Mouse (Mus musculus) MEL (cell line): Measurements from ENCODE around the gene Fgfr3. TPM values are rescaled to one million over a fixed set of nuclear protein-coding genes. Genes with fewer than 3 reads are reported as not detected.

Experiments
- DNase-seq: peaks from one replicate; pipeline ENCODE4 v3.0.0; 2011; ENCODE audit warnings: low read depth, low spot score
- H3K27ac ChIP-seq: 2 replicates; pipeline ENCODE4 v1.5.1; 2012; ENCODE audit warnings: low read depth, mild to moderate bottlenecking, control low read depth, low read length, moderate library complexity; ENCODE audit not compliant: control insufficient read depth
- H3K27me3 ChIP-seq, 2 experiments: fragments of 150-350 bp in 1 of 2; sonication (generic) in 1 of 2; 2 replicates each; pipeline ENCODE4 v1.6.1; 2012; ENCODE audit warnings: low read length in 2 of 2, mild to moderate bottlenecking in 2 of 2, improper control_type of control experiment in 1 of 2, moderate library complexity in 1 of 2; ENCODE audit not compliant: insufficient read depth in 2 of 2, control insufficient read depth in 1 of 2
- H3K36me3 ChIP-seq, 2 experiments: 2 replicates each; pipeline ENCODE4 v1.6.1; 2012 to 2014; ENCODE audit warnings: low read length in 2 of 2, improper control_type of control experiment in 1 of 2, inconsistent platforms in 1 of 2, mild to moderate bottlenecking in 1 of 2; ENCODE audit not compliant: insufficient read depth in 2 of 2, control insufficient read depth in 1 of 2
- H3K4me1 ChIP-seq, 2 experiments: fragments of 150-350 bp in 1 of 2; sonication (generic) in 1 of 2; 2 replicates each; pipeline ENCODE4 v1.6.1; 2012; ENCODE audit warnings: low read length in 2 of 2, improper control_type of control experiment in 1 of 2, mild to moderate bottlenecking in 1 of 2; ENCODE audit not compliant: insufficient read depth in 2 of 2, control insufficient read depth in 1 of 2
- H3K4me3 ChIP-seq, 2 experiments: fragments of 150-350 bp in 1 of 2; sonication (generic) in 1 of 2; 2 replicates each; pipeline ENCODE4 v1.5.1; 2012; ENCODE audit warnings: low read depth in 2 of 2, low read length in 2 of 2, mild to moderate bottlenecking in 2 of 2, moderate library complexity in 2 of 2, control low read depth in 1 of 2, improper control_type of control experiment in 1 of 2; ENCODE audit not compliant: control insufficient read depth in 1 of 2, insufficient read depth in 1 of 2
- H3K79me2 ChIP-seq: 2 replicates; pipeline ENCODE4 v1.6.1; 2012; ENCODE audit warnings: mild to moderate bottlenecking, low read length, moderate library complexity; ENCODE audit not compliant: control insufficient read depth, poor library complexity, insufficient read depth
- H3K9ac ChIP-seq: 2 replicates; pipeline ENCODE4 v1.6.1; 2012; ENCODE audit warnings: low read depth, mild to moderate bottlenecking, control low read depth, low read length, moderate library complexity; ENCODE audit not compliant: control insufficient read depth, poor library complexity, severe bottlenecking
- H3K9me3 ChIP-seq: fragments of 150-350 bp; sonication (generic); replicated peaks from 2 replicates; pipeline ENCODE4 v1.6.1; 2012; ENCODE audit warnings: mild to moderate bottlenecking, low read length, improper control_type of control experiment, moderate library complexity; ENCODE audit not compliant: insufficient read depth
- CHD2 ChIP-seq: IDR thresholded peaks from 2 replicates; pipeline ENCODE4 v1.6.1; 2011; ENCODE audit warnings: low read length, improper control_type of control experiment
- CTCF ChIP-seq, 3 experiments: IDR thresholded peaks in 2 of 3; conservative IDR thresholded peaks in 1 of 3; 2 replicates each; pipeline ENCODE4 v1.5.1; 2011 to 2012; ENCODE audit warnings: low read length in 3 of 3, low read depth in 2 of 3, mild to moderate bottlenecking in 2 of 3, improper control_type of control experiment in 1 of 3, inconsistent platforms in 1 of 3, mixed read lengths in 1 of 3, moderate library complexity in 1 of 3; ENCODE audit not compliant: control insufficient read depth in 1 of 3, insufficient read depth in 1 of 3, poor library complexity in 1 of 3, severe bottlenecking in 1 of 3
- EP300 ChIP-seq, 2 experiments: IDR thresholded peaks; 2 replicates each; pipeline ENCODE4 v1.6.1; 2011; ENCODE audit warnings: improper control_type of control experiment in 2 of 2, low read length in 2 of 2, low read depth in 1 of 2, mild to moderate bottlenecking in 1 of 2
- GATA1 ChIP-seq: IDR thresholded peaks from 2 replicates; pipeline ENCODE4 v1.6.1; 2011; ENCODE audit warnings: low read depth, low read length, improper control_type of control experiment
- HCFC1 ChIP-seq: IDR thresholded peaks from 2 replicates; pipeline ENCODE4 v1.6.1; 2012; ENCODE audit warnings: low read depth, mild to moderate bottlenecking, inconsistent platforms, low read length, improper control_type of control experiment, moderate library complexity
- KAT2A ChIP-seq: conservative IDR thresholded peaks from 2 replicates; pipeline ENCODE4 v1.6.1; 2012; ENCODE audit warnings: low read depth, low read length, improper control_type of control experiment, inconsistent platforms
- MAFK ChIP-seq: IDR thresholded peaks from 2 replicates; pipeline ENCODE4 v1.6.1; 2011; ENCODE audit warnings: low read depth, mild to moderate bottlenecking, low read length, improper control_type of control experiment, borderline replicate concordance
- POLR2A ChIP-seq, 2 experiments: IDR thresholded peaks; 2 replicates each; pipeline ENCODE4 v1.6.1; 2011 to 2012; ENCODE audit warnings: low read length in 2 of 2, mild to moderate bottlenecking in 2 of 2, control low read depth in 1 of 2, improper control_type of control experiment in 1 of 2, low read depth in 1 of 2, moderate library complexity in 1 of 2; ENCODE audit not compliant: control insufficient read depth in 1 of 2, insufficient read depth in 1 of 2, poor library complexity in 1 of 2
- POLR2AphosphoS2 ChIP-seq: IDR thresholded peaks from 2 replicates; pipeline ENCODE4 v1.6.1; 2011; ENCODE audit warnings: low read length, improper control_type of control experiment
- SIN3A ChIP-seq: IDR thresholded peaks from 2 replicates; pipeline ENCODE4 v1.6.1; 2012; ENCODE audit warnings: low read length, improper control_type of control experiment, inconsistent platforms
- TAL1 ChIP-seq: IDR thresholded peaks from 2 replicates; pipeline ENCODE4 v1.6.1; 2012; ENCODE audit warnings: mild to moderate bottlenecking, inconsistent platforms, low read length, moderate library complexity, mixed read lengths
- polyA plus RNA-seq, 2 experiments: library from polyadenylated mRNA; stranded (reverse) in 1 of 2; unstranded in 1 of 2; fragments of >175 nt in 1 of 2; fragments of >200 nt in 1 of 2; gene quantifications; 2 replicates each; pipeline versions ENCODE4 v1.2.1 to v1.2.4; 2012; ENCODE audit warnings: low replicate concordance in 2 of 2, low read depth in 1 of 2; ENCODE audit not compliant: insufficient read length in 2 of 2, insufficient read depth in 1 of 2, missing spikeins in 1 of 2
- total RNA-seq: library from RNA; depleted of rRNA; stranded (reverse); fragments of 300-350 nt; gene quantifications from 2 replicates; pipeline ENCODE4 v1.2.3, GENCODE M21; 2012; rRNA removed

The Fgfr3 gene
- total and polyA plus RNA-seq, 3 experiments, result 6.0 to 10.2 TPM; not detected in 1

DNA sequence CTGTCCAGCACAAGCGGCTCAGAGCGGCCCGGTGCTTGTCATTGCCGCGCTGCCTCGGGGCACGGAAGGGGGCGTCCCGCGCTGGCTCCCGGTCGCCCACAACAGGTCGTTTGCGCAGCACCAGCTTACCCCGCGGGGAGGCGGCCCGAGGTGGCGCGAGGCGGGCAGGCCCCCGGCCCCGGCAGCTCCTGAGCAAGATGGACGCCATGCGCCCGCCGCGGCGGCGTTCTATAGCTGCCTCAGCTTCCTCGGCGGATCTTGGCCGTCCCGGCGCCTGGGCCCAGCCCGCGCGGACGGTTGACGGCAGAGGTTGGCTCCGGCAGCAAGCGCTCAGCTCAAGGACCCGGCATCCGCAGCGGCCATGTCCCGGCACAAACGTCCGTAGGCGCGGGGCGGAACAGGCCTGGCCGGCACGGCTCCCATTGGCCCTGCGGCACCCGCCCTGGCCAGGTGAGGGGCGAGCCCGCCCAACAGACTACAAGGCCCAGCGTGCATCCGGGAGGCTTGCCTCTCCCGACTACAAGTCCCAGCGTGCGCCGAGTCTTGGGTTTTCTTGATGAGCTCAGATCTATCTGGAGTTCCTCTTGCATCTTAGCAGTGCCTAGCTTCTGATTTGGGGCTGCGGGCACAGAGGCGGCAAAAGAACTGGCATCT lies 61.0 kb downstream of the Fgfr3 start, which contains the start of gene Letm1 (continued):
- peak; percentile 66; the same call in 1 of the 2 replicates for TF ChIP-seq POLR2AphosphoS2
- TF ChIP-seq SIN3A, result peak; percentile 90
- TF ChIP-seq KAT2A, result peak; percentile 94
- peak in 2 of 3 experiments; percentile 37 to 53; a peak in 3 of 6 replicates for TF ChIP-seq CTCF (IDR thresholded peaks at IDR 0.05 in 2 of 3, conservative IDR thresholded peaks at IDR 0.05 in 1 of 3; ENCODE audit: control insufficient read depth in 1 of 3, insufficient read depth in 1 of 3, low read depth in 2 of 3, low read length in 3 of 3, poor library complexity in 1 of 3, severe bottlenecking in 1 of 3)

- DNase-seq, result no peak
- Histone ChIP-seq H3K4me3 (peak overlapping the region; percentile 75 to 85), H3K9me3 (no peaks in the 10 kb centered on the region), H3K79me2 (peaks cover 19% of the 10 kb centered on the region), H3K4me1 (peaks cover 3 to 19% of the 10 kb centered on the region in 2 experiments), H3K36me3 (peaks cover 0 to 14% of the 10 kb centered on the region in 2 experiments; a peak in 2 of 4 replicates), H3K27ac (no peak overlapping the region), H3K27me3 (0 out of 4 replicates have a peak, but pooled peaks cover 0 to 2% of the 10 kb centered on the region in 2 experiments), H3K9ac (peak overlapping the region; percentile 59)
- TF ChIP-seq EP300 (IDR thresholded peaks at IDR 0.05; ENCODE audit: low read depth in 1 of 2, low read length in 2 of 2) (no peak), MAFK (no peak), GATA1 (no peak), TAL1 (no peak), POLR2AphosphoS2 (no peak), POLR2A (IDR thresholded peaks at IDR 0.05; ENCODE audit: control insufficient read depth in 1 of 2, insufficient read depth in 1 of 2, low read depth in 1 of 2, low read length in 2 of 2, poor library complexity in 1 of 2) (no peak), CHD2 (no peak), HCFC1 (no peak)
Observed at GRCm38 (mm10) chr5:33782999-33783390, 61.5 kb downstream of the Fgfr3 start.

Other genes with a start within 250 kb of the Fgfr3 start
- 39.3 and 43.6 TPM in 2 replicates for gene Fam53a, start 92.0 kb upstream of the Fgfr3 start, total RNA-seq
- 10 to 100 TPM in 1 of 2 experiments, not detected in 1; 62.8 TPM for gene Fam53a, start 92.0 kb upstream of the Fgfr3 start, polyA plus RNA-seq
- 0.13 and 0.19 TPM in 2 replicates for gene Gm9903, start 91.7 kb upstream of the Fgfr3 start, total RNA-seq
- under 1 TPM in 1 of 2 experiments, not detected in 1; 0.36 TPM for gene Gm9903, start 91.7 kb upstream of the Fgfr3 start, polyA plus RNA-seq
- 250 and 255 TPM in 2 replicates for gene Slbp, start 69.1 kb upstream of the Fgfr3 start, total RNA-seq
- gene Slbp, start 69.1 kb upstream of the Fgfr3 start, polyA plus RNA-seq, result 100 to 1,000 TPM; 233 to 731 TPM
- gene Tacc3, start 63.5 kb upstream of the Fgfr3 start, total RNA-seq, result 149 and 151 TPM in 2 replicates
- gene Tacc3, start 63.5 kb upstream of the Fgfr3 start, polyA plus RNA-seq, result 100 to 1,000 TPM; 165 to 609 TPM
- gene Tmem129, start 63.3 kb upstream of the Fgfr3 start, total RNA-seq, result 33.3 and 40.2 TPM in 2 replicates
- gene Tmem129, start 63.3 kb upstream of the Fgfr3 start, polyA plus RNA-seq, result 10 to 100 TPM in 1 of 2 experiments, not detected in 1; 51.3 TPM
- gene Letm1, start 61.1 kb downstream of the Fgfr3 start, total RNA-seq, result 50.0 and 59.5 TPM in 2 replicates
- gene Letm1, start 61.1 kb downstream of the Fgfr3 start, polyA plus RNA-seq, result 100 to 1,000 TPM; 119 to 127 TPM
- 82.5 and 102 TPM in 2 replicates for gene Nsd2, start 99.1 kb downstream of the Fgfr3 start, total RNA-seq
- gene Nsd2, start 99.1 kb downstream of the Fgfr3 start, polyA plus RNA-seq, result 100 to 1,000 TPM; 116 to 233 TPM
- gene Nelfa, start 214.7 kb downstream of the Fgfr3 start, total RNA-seq, result 58.7 and 60.5 TPM in 2 replicates
- gene Nelfa, start 214.7 kb downstream of the Fgfr3 start, polyA plus RNA-seq, result 100 to 1,000 TPM; 117 to 207 TPM